Mouse (Mus musculus): ENCODE measurements at regions not wholly inside any gene's neighbourhood (a gene's known extent, or its start where the extent isn't known, plus 50 kb on each side); places are given as distances from the start of the nearest gene placed in this dataset.
A peak's percentile ranks its signal among the peaks of the same experiment; 100 is the strongest.

DNA sequence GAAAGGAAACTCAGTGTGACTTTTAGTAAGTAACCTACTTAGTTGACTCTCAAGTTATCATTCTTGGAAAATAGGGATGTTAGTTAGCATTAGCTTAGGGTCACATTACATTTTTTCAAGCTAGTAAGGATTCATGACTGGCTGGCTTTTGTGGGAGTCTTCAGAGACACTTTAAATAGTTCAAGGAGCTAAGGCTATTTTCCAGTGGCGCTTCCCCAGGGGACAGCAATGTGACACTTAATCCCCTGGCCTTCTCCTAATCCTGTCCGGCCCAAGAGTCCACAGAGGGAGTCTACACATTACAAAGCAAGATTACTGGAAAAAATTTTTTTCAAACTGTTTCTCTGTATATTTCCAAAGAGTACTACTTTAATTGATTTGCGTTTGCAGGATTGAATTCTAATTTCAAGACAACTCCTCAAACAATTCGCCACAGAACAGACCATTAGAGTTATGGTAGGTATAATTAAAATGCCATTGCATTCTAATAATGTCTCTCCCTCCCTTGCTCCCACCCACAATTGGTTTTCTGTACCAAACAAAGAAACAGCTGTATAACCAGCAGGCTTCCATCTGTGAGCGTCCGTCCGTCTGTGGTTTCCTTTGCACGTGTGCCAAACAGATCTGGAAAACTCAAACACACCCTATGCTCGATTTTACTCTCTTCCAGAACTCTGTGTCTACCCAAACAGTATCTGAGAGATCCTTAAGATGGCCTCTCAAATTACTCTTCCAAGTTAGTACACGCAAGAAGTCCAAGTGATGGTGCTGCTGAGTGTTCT, 341.1 kb upstream of the Cd180 start:
- DNase-seq (ENCODE audit: low spot score in 2 of 2), result no peak

DNA sequence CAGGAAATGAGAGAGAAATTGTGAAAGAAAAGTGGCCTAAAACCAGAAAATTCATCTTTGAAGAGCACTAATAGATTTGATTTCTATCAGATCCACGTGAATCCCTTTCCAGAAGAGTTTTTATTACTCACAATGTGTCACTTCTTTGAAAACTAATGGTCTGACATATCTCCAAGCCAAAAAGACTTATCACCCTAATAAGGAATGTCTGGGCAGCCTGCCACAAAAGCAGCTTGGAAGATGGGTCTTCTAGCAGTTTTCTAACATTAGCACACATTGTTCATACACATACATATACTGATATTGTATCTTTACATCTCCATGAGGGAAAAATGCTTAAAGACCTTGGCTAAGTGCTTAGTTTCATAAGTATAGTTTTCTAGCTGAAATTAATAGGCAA, 337.8 kb upstream of the Cd180 start:
- peak in 1 of 2 experiments; percentile 30 for DNase-seq (ENCODE audit: low spot score in 2 of 2)

DNA sequence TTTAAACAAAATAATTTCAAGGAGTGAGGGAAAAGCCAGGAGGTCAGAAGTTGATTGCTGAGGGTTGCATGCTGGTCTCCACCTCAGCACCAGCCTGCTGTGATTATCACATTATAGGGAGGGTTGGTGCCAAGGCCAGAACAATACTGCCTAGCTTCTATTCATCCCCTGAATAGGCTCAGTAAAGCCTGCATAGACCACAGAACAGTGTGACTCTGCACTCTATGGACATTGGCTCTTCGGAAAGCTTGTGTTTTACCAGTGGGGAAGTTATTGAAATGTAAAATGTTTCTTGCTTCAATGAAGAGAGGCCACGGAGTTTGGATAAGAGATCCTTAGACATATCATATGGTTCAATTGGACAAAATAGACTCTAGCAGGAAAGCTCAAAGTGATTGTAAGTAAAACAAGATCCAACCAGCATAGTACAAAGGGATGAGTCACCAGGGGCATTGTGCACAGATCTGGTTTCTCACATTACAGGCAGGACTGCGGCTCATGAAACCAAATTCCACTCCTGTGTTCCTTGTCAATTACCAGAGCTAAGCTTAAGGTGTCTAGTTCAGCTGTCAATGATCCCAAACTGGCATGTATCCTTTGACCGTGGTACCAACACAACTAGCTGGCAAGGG, 320.8 kb upstream of the Cd180 start:
- no peak for DNase-seq (ENCODE audit: low spot score in 2 of 2)

DNA sequence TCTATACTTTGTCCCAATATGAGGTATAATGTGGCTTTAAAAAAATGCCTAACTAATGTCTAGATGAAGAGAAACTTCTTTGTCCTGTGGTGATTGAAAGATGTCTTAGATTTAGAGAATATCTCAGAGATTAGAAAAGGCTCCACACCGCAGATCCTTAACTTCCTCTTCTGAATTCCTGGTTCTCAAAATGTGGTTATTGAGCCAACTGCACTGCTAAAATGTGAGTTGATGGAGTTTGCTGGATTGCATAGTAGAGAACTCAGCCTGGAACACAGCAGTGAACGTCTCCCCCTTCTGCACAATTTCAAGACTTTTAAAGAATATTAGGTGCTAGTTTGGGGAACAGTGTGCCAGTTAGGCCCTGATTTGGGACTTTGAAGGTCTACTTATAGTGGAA, 312.7 kb upstream of the Cd180 start:
- no peak for DNase-seq (ENCODE audit: low spot score in 2 of 2)

DNA sequence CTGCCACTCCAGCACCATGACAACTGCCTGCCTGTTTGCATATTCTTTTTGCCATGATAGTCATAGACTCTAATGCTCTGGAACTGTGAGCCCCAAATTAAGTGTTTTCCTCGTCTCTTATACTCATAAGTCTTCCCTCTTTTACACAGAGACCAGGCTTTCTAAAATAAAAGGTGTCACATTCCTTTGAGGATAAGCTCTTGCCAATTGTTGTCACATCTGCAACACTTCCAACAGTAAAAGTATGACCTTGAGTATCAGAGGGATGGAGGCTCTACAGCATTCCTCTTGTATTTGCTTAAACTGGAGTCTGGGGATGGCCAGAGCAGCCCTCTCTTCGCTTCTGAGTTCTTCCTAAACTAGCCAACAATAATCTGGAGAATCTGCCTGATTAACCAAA, 301.4 kb upstream of the Cd180 start:
- no peak for DNase-seq (ENCODE audit: low spot score in 2 of 2)

DNA sequence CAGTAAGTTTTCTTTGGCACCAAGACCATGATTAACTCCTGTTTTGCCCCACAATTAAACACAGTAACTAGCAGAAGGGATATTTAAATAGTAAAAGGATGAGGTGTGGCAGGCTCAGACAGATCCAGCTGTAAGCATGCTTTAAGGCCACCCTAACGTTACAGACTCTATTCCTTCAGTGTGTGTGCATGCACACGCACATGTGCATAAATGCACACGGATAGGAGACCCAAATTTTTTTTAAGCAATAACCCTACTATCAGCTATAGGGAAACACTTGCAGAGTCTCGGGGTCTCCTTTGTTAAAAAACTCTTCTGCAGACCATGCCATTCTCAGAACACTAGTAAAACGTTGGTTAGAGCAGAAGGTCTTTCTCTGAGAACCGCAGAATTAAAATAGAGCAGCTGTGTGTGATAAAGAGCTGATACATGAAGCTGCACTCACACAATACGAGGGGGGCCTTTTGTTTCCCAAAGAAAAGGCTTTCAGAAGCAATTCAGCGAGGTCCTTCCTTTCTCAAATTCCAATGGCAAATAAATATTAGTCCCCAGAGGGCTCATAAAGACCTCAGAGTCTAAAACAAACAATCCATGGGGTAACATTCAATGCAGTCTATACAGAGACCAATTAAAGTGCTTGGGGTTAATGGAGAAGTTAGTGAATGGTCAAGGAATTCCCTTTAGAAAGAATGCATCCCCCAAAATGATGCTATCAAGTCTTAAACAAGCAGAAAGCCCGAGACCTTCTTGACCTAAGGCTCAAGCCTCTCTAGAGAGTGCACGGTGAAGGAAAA, 300.3 kb upstream of the Cd180 start:
- DNase-seq (ENCODE audit: low spot score in 2 of 2), result no peak

DNA sequence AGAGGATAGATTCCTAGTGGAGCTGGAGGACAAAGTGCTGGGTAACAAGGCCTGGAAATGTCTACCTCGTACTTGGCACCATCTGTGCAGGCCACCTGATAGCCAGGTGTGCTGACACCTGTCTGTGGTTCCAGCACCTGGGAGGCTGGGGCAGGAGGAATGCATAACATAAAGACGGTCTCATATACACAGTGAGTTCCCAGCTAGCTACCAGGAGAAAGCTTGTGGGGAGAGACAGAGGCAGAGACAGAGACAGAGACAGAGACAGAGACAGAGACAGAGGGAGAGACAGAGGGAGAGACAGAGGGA, 299.7 kb upstream of the Cd180 start:
- DNase-seq (ENCODE audit: low spot score in 2 of 2), result no peak

DNA sequence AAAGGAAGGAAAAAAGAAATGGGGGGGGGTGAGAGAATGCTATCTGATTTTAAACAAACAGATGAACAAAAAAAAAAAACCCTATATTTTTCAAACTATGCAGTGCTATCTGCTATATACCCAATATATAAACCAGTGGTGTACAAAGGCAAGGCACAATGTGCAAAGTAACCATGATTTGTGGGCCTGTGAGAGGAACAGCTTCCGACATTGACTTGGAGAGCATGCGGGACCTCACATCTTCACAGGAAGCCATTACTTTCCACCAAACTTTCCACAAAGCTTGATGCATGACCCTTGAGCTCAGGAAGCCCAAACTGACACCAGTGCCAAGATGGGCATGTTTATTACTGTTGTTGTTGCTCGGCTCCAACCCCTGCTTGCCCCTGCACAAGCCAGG, 299.3 kb upstream of the Cd180 start:
- DNase-seq (ENCODE audit: low spot score in 2 of 2), result no peak

DNA sequence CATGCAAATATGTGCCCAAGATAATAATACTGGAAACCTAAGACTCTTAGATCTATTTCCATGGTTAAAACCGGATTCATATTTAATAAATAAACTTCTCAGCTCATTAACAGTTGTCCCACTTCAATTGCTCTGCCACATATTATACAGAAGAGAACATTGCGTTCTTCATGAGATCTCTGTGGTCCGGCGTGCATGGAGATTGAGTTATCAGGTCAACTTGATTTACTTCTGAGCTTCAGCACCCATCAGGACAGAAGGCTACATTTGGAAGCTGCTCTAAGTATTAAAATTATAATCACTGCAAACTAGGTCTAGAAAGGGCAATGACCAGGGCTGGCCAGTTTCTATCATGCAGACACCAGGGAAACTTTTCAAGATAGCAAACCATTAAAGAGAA, 295.9 kb upstream of the Cd180 start:
- DNase-seq (ENCODE audit: low spot score in 2 of 2), result no peak

DNA sequence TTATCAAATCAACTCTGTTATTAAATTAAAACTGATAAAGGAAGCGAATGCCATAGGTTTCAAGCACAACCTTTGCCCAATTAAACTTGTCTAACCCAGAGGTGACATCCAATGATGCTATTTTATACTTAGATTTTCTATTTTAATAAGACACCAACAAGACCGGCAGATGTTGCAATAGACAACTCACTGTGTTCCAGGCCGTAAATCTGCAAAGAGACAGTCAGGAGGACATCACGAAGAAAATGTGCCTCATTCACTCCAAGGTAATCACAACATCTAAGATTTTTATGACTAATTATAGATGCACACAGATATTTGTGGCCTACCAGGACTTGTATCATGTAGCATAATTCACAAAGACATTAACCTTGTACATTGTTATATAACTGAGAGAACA, 281.5 kb upstream of the Cd180 start:
- no peak for DNase-seq (ENCODE audit: low spot score in 2 of 2)

DNA sequence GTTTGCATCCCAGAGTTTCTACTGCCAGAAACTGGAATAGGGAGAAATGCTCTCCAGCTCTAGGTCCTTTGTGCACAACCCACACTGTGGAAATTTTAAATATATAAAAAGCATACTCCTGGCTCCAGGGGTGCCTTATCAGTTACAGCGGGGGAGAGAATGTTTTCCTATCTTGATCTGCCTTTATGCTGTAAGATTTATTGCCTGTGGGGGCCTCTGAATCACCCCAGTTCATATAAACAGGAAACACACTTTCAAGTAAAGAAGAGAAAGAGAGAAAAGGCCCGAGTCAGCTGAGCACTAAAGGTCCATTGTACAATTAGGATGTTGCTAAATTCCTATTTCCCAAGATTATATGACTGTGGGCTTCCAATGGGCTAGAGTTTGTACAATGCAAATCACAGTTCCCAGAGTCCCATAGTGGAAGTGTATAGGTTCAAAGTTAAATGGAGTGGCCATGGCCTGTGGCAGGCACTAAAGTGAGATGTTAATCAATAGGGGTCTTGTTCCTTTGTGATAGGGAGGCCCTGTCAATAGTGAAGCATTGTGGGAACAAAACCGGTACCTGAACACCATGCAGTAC, 258.9 kb upstream of the Cd180 start:
- DNase-seq (ENCODE audit: low spot score in 2 of 2), result no peak

DNA sequence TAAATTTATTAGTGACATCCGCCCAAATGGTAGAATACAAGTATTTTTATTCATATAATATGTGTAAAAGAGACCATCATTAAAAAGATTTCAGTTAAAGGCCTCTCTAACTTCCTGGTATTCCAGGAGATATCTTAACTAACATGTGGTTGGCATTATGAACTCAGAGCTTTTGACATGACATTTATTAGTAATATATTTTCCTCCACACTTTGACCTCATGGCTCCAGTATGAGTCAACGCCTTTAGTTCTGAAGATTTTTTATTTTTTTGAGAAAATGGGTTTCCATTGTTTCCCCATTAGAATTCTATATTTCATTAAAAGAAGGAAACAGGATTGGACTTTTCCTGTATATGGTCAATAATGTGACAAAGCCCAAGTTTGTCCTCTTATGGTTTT, 250.7 kb upstream of the Cd180 start:
- DNase-seq (ENCODE audit: low spot score in 2 of 2), result no peak

DNA sequence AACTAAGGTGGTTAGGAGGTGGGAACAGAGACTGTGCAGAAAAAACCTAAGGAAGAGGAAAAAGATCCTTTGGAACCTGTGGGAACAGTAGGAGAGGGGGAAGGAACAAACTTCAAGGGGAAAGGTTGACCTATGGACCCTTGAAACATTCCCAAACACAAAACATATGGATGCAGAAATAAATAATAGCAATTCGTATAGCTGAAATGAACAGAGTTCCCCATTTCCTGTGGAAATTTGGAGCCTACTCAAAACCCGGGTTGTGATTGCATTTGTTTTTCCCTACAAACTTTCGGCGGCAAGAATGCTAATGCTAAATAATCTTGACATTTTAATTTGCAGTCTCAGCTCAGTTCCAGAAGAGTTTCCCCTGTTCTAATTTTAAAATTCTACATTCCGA, 246.0 kb upstream of the Cd180 start:
- DNase-seq (ENCODE audit: low spot score in 2 of 2), result no peak

DNA sequence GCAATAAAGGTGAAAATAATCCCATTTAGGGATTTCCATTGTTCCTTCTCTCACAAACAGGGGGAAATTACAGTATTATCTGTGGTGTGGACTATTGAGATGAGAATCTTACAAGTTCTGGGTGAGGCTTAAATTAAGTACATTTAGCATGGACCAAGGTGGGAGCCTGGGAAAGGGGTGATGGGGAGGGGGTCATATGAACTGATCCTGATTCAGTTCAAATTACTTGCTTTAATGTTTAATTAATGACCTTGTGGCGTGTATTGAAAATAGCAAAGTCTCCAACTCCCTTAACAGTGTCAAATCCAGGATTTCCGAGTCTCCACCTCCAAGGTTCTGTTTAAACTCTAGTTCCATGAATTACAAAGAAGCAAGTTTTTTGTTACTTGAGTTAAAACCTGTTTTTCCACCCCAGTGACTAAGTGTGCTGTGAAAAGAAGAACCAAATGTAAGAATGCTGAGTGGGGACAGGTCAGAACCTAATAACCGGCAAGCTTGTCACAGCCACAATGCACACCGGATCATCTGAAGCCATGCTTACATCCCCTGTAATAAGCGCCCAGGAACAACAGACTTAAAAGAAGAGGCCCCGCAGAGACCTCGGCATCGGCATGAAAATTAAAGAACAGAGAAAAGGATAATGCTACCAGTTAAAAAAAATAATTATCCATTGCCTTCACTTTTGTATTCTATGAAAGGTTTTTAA, 243.8 kb upstream of the Cd180 start:
- DNase-seq (ENCODE audit: low spot score in 2 of 2), result no peak

DNA sequence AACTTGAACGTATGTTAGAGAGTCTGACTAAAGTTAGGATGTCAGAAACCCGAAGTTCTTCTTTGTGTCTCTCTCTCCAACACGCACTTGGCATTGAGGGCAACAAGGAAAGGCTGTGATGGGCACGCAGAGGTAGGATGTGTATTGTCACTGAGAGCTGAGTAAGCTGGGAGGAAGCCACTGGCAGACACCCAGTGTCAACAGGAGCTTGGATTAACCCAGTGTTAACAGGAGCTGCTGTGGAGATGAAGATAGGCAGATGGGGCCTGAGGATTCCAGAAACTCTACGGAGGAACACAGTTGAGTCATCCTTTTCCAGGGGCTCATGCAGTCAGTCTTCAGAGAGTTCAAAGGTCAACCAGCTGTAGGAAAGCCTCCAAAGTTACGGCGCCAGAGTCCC, 242.2 kb upstream of the Cd180 start:
- DNase-seq (ENCODE audit: low spot score in 2 of 2), result no peak

DNA sequence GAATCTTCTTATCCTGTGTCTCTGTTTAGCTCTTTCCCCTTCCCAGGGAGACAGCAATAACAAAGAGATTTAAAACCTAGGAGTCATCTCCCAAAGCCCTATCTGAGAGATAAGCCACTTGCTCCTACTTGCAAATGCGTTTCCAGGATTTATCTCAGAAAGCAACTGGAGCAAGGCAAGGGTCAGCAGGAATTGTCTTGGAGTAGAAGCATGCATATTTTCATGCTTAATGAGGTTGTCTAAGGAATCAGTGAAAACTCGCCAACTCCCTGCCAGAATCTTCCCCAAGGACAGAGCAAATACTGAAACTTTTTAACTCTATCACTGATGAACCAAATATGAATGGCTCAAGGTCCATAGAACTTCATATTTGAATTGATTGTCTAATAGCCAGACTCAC, 234.6 kb upstream of the Cd180 start:
- no peak for DNase-seq (ENCODE audit: low spot score in 2 of 2)

DNA sequence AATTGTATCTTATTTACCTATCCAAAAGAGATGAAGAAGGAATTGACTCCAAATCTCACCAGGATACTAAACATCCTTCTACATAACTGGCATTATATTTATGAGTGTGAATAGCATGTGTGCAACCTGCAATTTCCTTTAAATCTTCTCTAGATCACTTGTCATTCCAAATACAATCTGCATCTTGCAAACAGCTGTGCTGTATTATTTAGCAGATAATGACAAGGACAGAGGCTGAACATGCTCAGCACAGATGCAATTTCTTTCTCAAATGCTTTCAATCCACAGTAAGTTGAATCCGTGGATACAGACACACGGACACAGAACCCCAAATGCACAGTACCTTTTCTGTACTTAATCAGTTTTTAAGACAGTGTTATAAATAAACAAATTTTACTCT, 229.4 kb upstream of the Cd180 start:
- no peak for DNase-seq (ENCODE audit: low spot score in 2 of 2)

DNA sequence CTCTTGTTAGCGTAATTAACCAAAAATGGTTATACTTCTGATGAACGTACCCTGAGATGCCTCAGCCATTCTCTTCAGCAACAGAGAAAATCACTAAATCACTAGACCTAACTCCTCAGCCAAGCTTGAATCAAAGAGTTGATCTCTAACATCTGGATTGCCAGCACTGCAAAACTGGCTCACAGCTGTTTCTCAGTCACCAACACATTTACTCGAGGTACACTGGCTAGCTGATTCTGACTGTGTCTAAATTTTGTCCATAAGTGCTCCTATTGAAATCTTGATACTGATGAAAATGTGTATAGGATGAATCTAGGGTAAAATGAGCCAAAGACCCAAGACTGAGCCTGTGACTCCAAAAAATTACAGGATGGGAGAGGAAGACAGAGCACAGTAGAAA, 211.5 kb upstream of the Cd180 start:
- no peak for DNase-seq (ENCODE audit: low spot score in 2 of 2)

DNA sequence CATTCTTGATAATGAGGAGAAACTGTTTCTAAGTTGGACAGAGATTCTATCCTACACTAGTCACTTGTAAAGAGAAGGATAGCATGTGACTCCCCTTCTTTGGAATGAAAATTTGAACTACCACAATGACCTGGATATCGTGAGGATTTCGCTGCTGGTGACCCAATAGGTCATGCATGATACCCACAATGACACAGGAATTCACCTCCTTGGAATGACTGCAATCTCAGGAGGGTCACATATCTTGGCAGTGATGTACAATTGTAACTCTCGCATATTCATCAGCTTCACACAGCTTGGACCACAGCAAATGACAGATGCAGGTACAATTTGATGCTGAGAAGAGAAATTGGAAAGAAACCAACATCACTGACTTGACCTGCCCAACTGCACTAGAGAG, 210.9 kb upstream of the Cd180 start:
- no peak for DNase-seq (ENCODE audit: low spot score in 2 of 2)

DNA sequence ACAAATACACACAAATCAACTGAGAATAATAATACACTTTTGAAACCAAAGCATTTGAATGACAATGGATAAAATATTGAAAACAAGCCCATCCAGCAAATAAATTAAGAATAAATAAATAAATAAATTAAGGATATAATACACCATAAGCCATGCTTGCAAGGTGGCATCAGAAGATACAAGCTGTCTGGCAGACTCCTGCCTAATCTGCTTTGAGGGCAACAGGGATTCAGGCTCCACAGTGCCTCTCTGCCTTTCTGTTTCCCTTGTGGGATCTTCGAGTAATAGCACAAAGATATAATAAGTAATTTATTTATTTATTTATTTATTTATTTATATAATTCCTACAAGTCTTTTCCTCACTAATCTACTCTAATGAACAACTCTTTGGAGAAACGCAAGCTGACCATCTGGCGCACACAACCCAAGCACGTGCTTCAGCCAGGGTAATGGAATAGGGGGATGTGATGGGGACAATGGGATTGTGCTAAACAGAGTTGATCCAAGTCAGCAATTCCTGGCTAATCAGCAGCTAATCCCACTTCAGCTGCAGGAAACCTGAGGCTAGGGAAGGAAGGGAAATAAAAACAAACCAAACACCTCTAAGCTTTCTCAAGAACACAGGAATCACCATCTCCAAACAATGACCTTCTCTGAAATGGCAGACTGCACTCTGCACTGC, 205.8 kb upstream of the Cd180 start:
- DNase-seq (ENCODE audit: low spot score in 2 of 2), result no peak

DNA sequence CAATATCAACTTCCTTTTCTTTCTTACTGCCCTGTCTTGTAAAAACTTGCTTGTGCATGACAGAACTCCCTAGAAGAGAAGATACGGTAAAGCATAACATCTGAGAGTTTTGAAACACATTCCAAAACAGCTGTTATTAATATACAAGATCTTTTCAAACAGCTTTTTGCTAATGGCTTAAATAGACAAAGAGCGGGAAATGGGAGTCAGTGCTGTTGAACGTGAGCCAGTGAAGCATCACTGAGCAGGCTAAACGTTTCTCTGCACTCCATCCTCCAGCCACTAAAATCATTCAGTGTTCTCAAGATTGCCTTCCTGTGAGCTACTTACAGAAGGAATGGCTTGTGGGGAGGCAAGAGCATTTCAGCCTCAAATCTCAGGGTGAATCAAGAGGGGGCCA, 202.0 kb upstream of the Cd180 start:
- no peak for DNase-seq (ENCODE audit: low spot score in 2 of 2)
